Comparison of ENCODE assay signal across 16 mouse cellular contexts in the genomic region with DNA sequence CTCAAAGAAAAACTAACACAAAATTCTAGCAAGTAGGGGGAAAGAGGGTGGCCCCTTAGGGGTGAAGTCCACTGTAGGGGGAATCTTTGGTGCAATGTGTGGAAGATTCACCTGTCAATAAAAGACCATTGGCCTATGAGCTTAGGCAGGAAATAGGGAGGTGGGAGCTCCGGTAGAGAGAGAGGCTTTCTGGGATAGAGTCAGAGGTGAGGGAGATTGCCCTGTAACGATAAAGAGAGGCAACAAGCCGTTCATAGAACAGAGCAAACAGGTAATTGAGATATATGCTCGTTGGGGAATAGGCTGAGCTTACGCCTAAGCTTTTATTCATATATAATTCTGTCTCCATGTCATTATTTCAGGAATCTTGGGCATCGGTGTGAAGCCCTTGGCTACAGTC. TPM values are rescaled to one million over a fixed set of nuclear protein-coding genes. Genes with fewer than 3 reads are reported as not detected.
DNase-seq lines count a peak whose midpoint lies in the region; ATAC-seq and TF ChIP-seq lines count a peak whose summit lies in the region.
"Had no signal": no experiment of that assay in that cellular context is flagged by ENCODE, and none has a peak within 500 bp of the region (broad histone marks: within the 10 kb centered on the region; RNA-seq: fewer than 3 reads in every experiment).

No protein-coding gene starts in this region.

- H3K4me2 ChIP-seq in heart, postnatal 0 days (ENCODE audit: low read depth, low read length): peak overlapping the region; percentile 15; the same call in 1 of the 2 replicates
- H3K4me2 ChIP-seq in CH12.LX (ENCODE audit: insufficient read depth, low read depth, poor library complexity, severe bottlenecking): peak overlapping the region; percentile 94
- H3K4me2 ChIP-seq in forebrain, embryonic 11.5 days (ENCODE audit: low read depth, low read length, severe bottlenecking): no peak overlapping the region
- H3K4me2 ChIP-seq: hindbrain, embryonic 12.5 days; neural tube, embryonic 12.5 days had no signal

- TF ChIP-seq POLR2A in CH12.LX (IDR thresholded peaks at IDR 0.05; ENCODE audit: low read depth, low read length): peak; percentile 81

- H3K36me3 ChIP-seq in heart, postnatal 0 days (replicated peaks; ENCODE audit: control insufficient read depth, insufficient read depth, low read length): no peaks in the 10 kb centered on the region
- H3K36me3 ChIP-seq in CH12.LX (replicated peaks in 1 of 2; ENCODE audit: control insufficient read depth in 1 of 2, insufficient read depth in 1 of 2, low read length in 1 of 2): peaks cover 5 to 43% of the 10 kb centered on the region in 2 experiments
- no peaks in the 10 kb centered on the region for H3K36me3 ChIP-seq in forebrain, embryonic 11.5 days (ENCODE audit: control insufficient read depth, insufficient read depth, low read length)
- H3K36me3 ChIP-seq: forebrain, embryonic 10.5 days; hindbrain, embryonic 12.5 days; neural tube, embryonic 12.5 days had no signal

- WGBS in heart, postnatal 0 days: 56% methylated on average over 6 of the region's 6 CpGs
- WGBS in forebrain, embryonic 11.5 days: 88% methylated on average over 6 of the region's 6 CpGs

- TF ChIP-seq RAD21 in CH12.LX (IDR thresholded peaks at IDR 0.05; ENCODE audit: low read depth, low read length): no peak

- H3K9ac ChIP-seq in heart, postnatal 0 days (replicated peaks; ENCODE audit: low read depth, low read length): no peak overlapping the region
- H3K9ac ChIP-seq in CH12.LX (ENCODE audit: insufficient read depth, low read depth): peak overlapping the region; percentile 97
- H3K9ac ChIP-seq in forebrain, embryonic 11.5 days (ENCODE audit: low read length): no peak overlapping the region
- H3K9ac ChIP-seq: hindbrain, embryonic 12.5 days; neural tube, embryonic 12.5 days had no signal

- ATAC-seq in heart, postnatal 0 days (ENCODE audit: insufficient read depth, low read depth): no peak
- ATAC-seq in hematopoietic stem cell, adult 5-6 weeks (replicated peaks in 1 of 2; ENCODE audit: insufficient read depth in 1 of 2, low FRiP score in 2 of 2, low TSS enrichment in 1 of 2, low read depth in 1 of 2, poor library complexity in 2 of 2, severe bottlenecking in 2 of 2): peak; percentile 12 to 34; a peak in 1 of 4 replicates
- no peak for ATAC-seq in forebrain, embryonic 11.5 days (replicated peaks; ENCODE audit: low FRiP score)

- peak overlapping the region; percentile 75; the same call in 1 of the 2 replicates for H3K27ac ChIP-seq in heart, postnatal 0 days (ENCODE audit: low read depth)
- H3K27ac ChIP-seq in CH12.LX (ENCODE audit: insufficient read depth, low read depth): peak overlapping the region; percentile 91
- H3K27ac ChIP-seq in forebrain, embryonic 11.5 days (ENCODE audit: low read depth, low read length): no peak overlapping the region
- H3K27ac ChIP-seq: forebrain, embryonic 10.5 days; hindbrain, embryonic 12.5 days; neural tube, embryonic 12.5 days had no signal

- no peaks in the 10 kb centered on the region; the same call in 1 of the 2 replicates for H3K79me2 ChIP-seq in CH12.LX (replicated peaks; ENCODE audit: control insufficient read depth, extremely low read depth, insufficient read depth, poor library complexity, severe bottlenecking)

- no peak for TF ChIP-seq CTCF in heart, postnatal 0 days (IDR thresholded peaks at IDR 0.05; ENCODE audit: low read depth)
- no peak for TF ChIP-seq CTCF in CH12.LX (conservative IDR thresholded peaks at IDR 0.05 in 1 of 2, IDR thresholded peaks at IDR 0.05 in 1 of 2; ENCODE audit: low read depth in 2 of 2, low read length in 2 of 2)

- no peaks in the 10 kb centered on the region for H3K27me3 ChIP-seq in heart, postnatal 0 days (ENCODE audit: control insufficient read depth, insufficient read depth, low read length)
- no peaks in the 10 kb centered on the region for H3K27me3 ChIP-seq in CH12.LX (replicated peaks)
- no peaks in the 10 kb centered on the region for H3K27me3 ChIP-seq in forebrain, embryonic 11.5 days (ENCODE audit: control insufficient read depth, insufficient read depth, low read length)
- H3K27me3 ChIP-seq: hindbrain, embryonic 12.5 days; neural tube, embryonic 12.5 days had no signal

- peaks cover 9% of the 10 kb centered on the region for H3K4me1 ChIP-seq in heart, postnatal 0 days (ENCODE audit: control insufficient read depth, insufficient read depth)
- H3K4me1 ChIP-seq in CH12.LX (ENCODE audit: control insufficient read depth in 1 of 2, insufficient read depth in 2 of 2): peaks cover 7 to 38% of the 10 kb centered on the region in 2 experiments; a peak in 3 of 4 replicates
- no peaks in the 10 kb centered on the region for H3K4me1 ChIP-seq in forebrain, embryonic 11.5 days (replicated peaks; ENCODE audit: control insufficient read depth, insufficient read depth, low read length)
- H3K4me1 ChIP-seq: hindbrain, embryonic 12.5 days; neural tube, embryonic 12.5 days had no signal

- in situ Hi-C loops in CH12.LX (cut with MboI; ENCODE audit: low pct_ligation_motif_present, low pct_unique_long_range_greater_than_20kb, low sequenced_read_pairs): no loop called here

- H3K4me3 ChIP-seq in heart, postnatal 0 days (ENCODE audit: low read depth, low read length): peak overlapping the region; percentile 17; the same call in 1 of the 2 replicates
- H3K4me3 ChIP-seq in CH12.LX (replicated peaks in 1 of 3; ENCODE audit: low read depth in 2 of 3, low read length in 2 of 3, poor library complexity in 1 of 3): peak overlapping the region; percentile 70 to 93 (median 90)
- H3K4me3 ChIP-seq in forebrain, embryonic 11.5 days (ENCODE audit: low read depth, low read length): no peak overlapping the region
- H3K4me3 ChIP-seq: forebrain, embryonic 10.5 days; hindbrain, embryonic 12.5 days; neural tube, embryonic 12.5 days had no signal

- dilution Hi-C loops in CH12.LX (cut with MboI; ENCODE audit: extremely low pct_ligation_motif_present, extremely low pct_unique_long_range_greater_than_20kb, low sequenced_read_pairs): no loop called here

- intact Hi-C loops in heart, postnatal 10 days (cut with DNase I): no loop called here

- DNase-seq in heart, postnatal 0 days (ENCODE audit: low spot score): no peak
- DNase-seq in heart, postnatal 10 days: no peak
- peak; percentile 86 for DNase-seq in CH12.LX (ENCODE audit: extremely low read depth)
- DNase-seq in natural killer cell, adult 2 months (ENCODE audit: low spot score in 2 of 2): peak; percentile 30 to 34
- DNase-seq in forebrain, embryonic 11.5 days (ENCODE audit: low spot score): no peak
- DNase-seq in ovary, adult 18-20 months (ENCODE audit: low spot score): no peak
- no peak for DNase-seq in kidney, postnatal 25 days
- DNase-seq: adrenal gland, adult 8-10 months; cerebellum, adult 11 months; kidney, postnatal 10 days; right cerebral cortex, adult 18-20 months had no signal

- TF ChIP-seq EP300 in heart, postnatal 0 days (IDR thresholded peaks at IDR 0.05; ENCODE audit: low read depth): no peak
- no peak for TF ChIP-seq EP300 in CH12.LX (IDR thresholded peaks at IDR 0.05; ENCODE audit: low read length)

- H3K9me3 ChIP-seq in heart, postnatal 0 days (replicated peaks; ENCODE audit: control insufficient read depth, low read length): no peaks in the 10 kb centered on the region
- no peaks in the 10 kb centered on the region for H3K9me3 ChIP-seq in CH12.LX (replicated peaks; ENCODE audit: low read length)
- H3K9me3 ChIP-seq in forebrain, embryonic 11.5 days (ENCODE audit: control insufficient read depth, low read length): no peaks in the 10 kb centered on the region
- H3K9me3 ChIP-seq: forebrain, embryonic 10.5 days; hindbrain, embryonic 12.5 days; neural tube, embryonic 12.5 days had no signal

TF ChIP-seq in CH12.LX, 34 proteins besides CTCF, POLR2A, EP300 and RAD21 (continues in another document):
- 0 out of 2 replicates have a peak, but pooled peaks have one; percentile 2 for TF ChIP-seq E2F4 (IDR thresholded peaks at IDR 0.05; ENCODE audit: insufficient replicate concordance, low read depth, low read length)
- TF ChIP-seq ZMIZ1 (IDR thresholded peaks at IDR 0.05; ENCODE audit: low read depth, low read length): peak; percentile 84
- no peak for TF ChIP-seq USF2 (conservative IDR thresholded peaks at IDR 0.05; ENCODE audit: low read depth, low read length)
- TF ChIP-seq TBP (conservative IDR thresholded peaks at IDR 0.05; ENCODE audit: low read depth, low read length): peak; percentile 93
- TF ChIP-seq KAT2A (IDR thresholded peaks at IDR 0.05; ENCODE audit: insufficient replicate concordance, low read length): peak; percentile 63; the same call in 1 of the 2 replicates
- TF ChIP-seq JUN (IDR thresholded peaks at IDR 0.05; ENCODE audit: insufficient read depth, low read depth, low read length): no peak

RNA-seq across cellular contexts. Expression of a gene that starts 0.9 kb away (rescaled TPM):
- 66.6 and 76.3 TPM in 2 replicates for total RNA-seq in heart, postnatal 0 days (2014; rRNA removed; ENCODE audit: low replicate concordance)
- polyA plus RNA-seq in heart, postnatal 0 days (2015; fragmentation: Nextera tagmentation; extraction: Ambion mirVana): 72.9 and 74.9 TPM in 2 replicates
- 10 to 100 TPM; 57.1 to 67.0 TPM for total RNA-seq in heart, postnatal 10 days (2021)
- total RNA-seq in CH12.LX (2012; rRNA removed) (15.3 and 27.3 TPM in 2 replicates), CH12.LX (2014; rRNA removed) (40.1 and 44.3 TPM in 2 replicates)
- 23.7 and 26.7 TPM in 2 replicates for polyA plus RNA-seq in CH12.LX (2012; ENCODE audit: insufficient read length, low read depth)
- 49.3 and 87.8 TPM in 2 replicates for total RNA-seq in hematopoietic stem cell, adult 5-6 weeks (2017)
- 13.3 and 14.1 TPM in 2 replicates for polyA plus RNA-seq in forebrain, embryonic 11.5 days (2014; fragmentation: Nextera tagmentation; extraction: Ambion mirVana)

RNA-seq across cellular contexts. Expression of a gene that starts 21.7 kb away (rescaled TPM):
- total RNA-seq in heart, postnatal 0 days (2014; rRNA removed; ENCODE audit: low replicate concordance): 0.50 TPM in 1 of 2 replicates, not detected in the other
- 0.49 and 0.55 TPM in 2 replicates for polyA plus RNA-seq in heart, postnatal 0 days (2015; fragmentation: Nextera tagmentation; extraction: Ambion mirVana)
- under 1 TPM; 0.31 to 0.64 TPM for total RNA-seq in heart, postnatal 10 days (2021)
- total RNA-seq in CH12.LX (2012; rRNA removed) (0.17 TPM in 1 of 2 replicates, not detected in the other), CH12.LX (2014; rRNA removed) (not detected in 2 replicates)
- polyA plus RNA-seq in CH12.LX (2012; ENCODE audit: insufficient read length, low read depth): 0.21 TPM in 1 of 2 replicates, not detected in the other
- total RNA-seq in hematopoietic stem cell, adult 5-6 weeks (2017): not detected in 2 replicates
- not detected in 2 replicates for polyA plus RNA-seq in forebrain, embryonic 11.5 days (2014; fragmentation: Nextera tagmentation; extraction: Ambion mirVana)
- total RNA-seq: megakaryocyte-erythroid progenitor cell, adult 5-6 weeks had no signal
- polyA plus RNA-seq: forebrain, embryonic 10.5 days; hindbrain, embryonic 12.5 days; neural tube, embryonic 12.5 days had no signal

RNA-seq across cellular contexts. Expression of a gene that starts 33.9 kb away (rescaled TPM):
- 0.70 and 0.76 TPM in 2 replicates for total RNA-seq in heart, postnatal 0 days (2014; rRNA removed; ENCODE audit: low replicate concordance)
- 0.23 and 0.51 TPM in 2 replicates for polyA plus RNA-seq in heart, postnatal 0 days (2015; fragmentation: Nextera tagmentation; extraction: Ambion mirVana)
- total RNA-seq in heart, postnatal 10 days (2021): 1 to 10 TPM; 3.2 to 3.6 TPM
- total RNA-seq in CH12.LX (2012; rRNA removed): 0.50 and 0.64 TPM in 2 replicates
- 0.55 and 0.57 TPM in 2 replicates for total RNA-seq in CH12.LX (2014; rRNA removed)
- polyA plus RNA-seq in CH12.LX (2012; ENCODE audit: insufficient read length, low read depth): 0.97 and 1.00 TPM in 2 replicates
- not detected in 2 replicates for total RNA-seq in hematopoietic stem cell, adult 5-6 weeks (2017)
- 0.11 TPM in 1 of 2 replicates, not detected in the other for polyA plus RNA-seq in forebrain, embryonic 11.5 days (2014; fragmentation: Nextera tagmentation; extraction: Ambion mirVana)
- polyA plus RNA-seq: forebrain, embryonic 10.5 days; hindbrain, embryonic 12.5 days had no signal

Comparison
In these comparisons a context has a peak if more than half of its experiments do, and no peak if none do; other contexts are left out.
1. ATAC-seq: peak in hematopoietic stem cell, adult 5-6 weeks (2 of 2); none in heart, postnatal 0 days (single experiment) and forebrain, embryonic 11.5 days (single experiment).
2. DNase-seq: peak in CH12.LX (single experiment) and natural killer cell, adult 2 months (2 of 2); none in heart, postnatal 0 days (single experiment), heart, postnatal 10 days (0 of 2), forebrain, embryonic 11.5 days (single experiment), ovary, adult 18-20 months (single experiment) and kidney, postnatal 25 days (0 of 2).